Mouse (Mus musculus): ENCODE data around the gene Nxph4.

Gene Nxph4

GRCm38 (mm10) chr10:127515271-127515982 lies 18.9 kb downstream of the Nxph4 start:
- no peak for DNase-seq (ENCODE audit: low spot score in 2 of 2)

GRCm38 (mm10) chr10:127514764-127515163 lies 19.6 kb downstream of the Nxph4 start, which contains the start of gene Ndufa4l2:
Gene Ndufa4l2 (plus strand): TSS chr10:127514967.
- no peak for DNase-seq (ENCODE audit: low spot score in 2 of 2)

GRCm38 (mm10) chr10:127514111-127514698 lies 20.2 kb downstream of the Nxph4 start:
- DNase-seq (ENCODE audit: low spot score in 2 of 2): no peak

- DNase-seq (ENCODE audit: low spot score in 2 of 2): no peak
Observed at GRCm38 (mm10) chr10:127513501-127514091, 20.8 kb downstream of the Nxph4 start.

- peak; percentile 85 to 88 for DNase-seq (ENCODE audit: low spot score in 2 of 2)
Observed at GRCm38 (mm10) chr10:127512813-127513212, 21.5 kb downstream of the Nxph4 start.

- DNase-seq (ENCODE audit: low spot score in 2 of 2): no peak
Observed at GRCm38 (mm10) chr10:127512307-127512666, 22.1 kb downstream of the Nxph4 start.

GRCm38 (mm10) chr10:127511634-127512306 lies 22.6 kb downstream of the Nxph4 start:
- peak; percentile 54 to 58 for DNase-seq (ENCODE audit: low spot score in 2 of 2)

- no peak for DNase-seq (ENCODE audit: low spot score in 2 of 2)
Observed at GRCm38 (mm10) chr10:127510895-127511617, 23.3 kb downstream of the Nxph4 start.

- DNase-seq (ENCODE audit: low spot score in 2 of 2): no peak
Observed at GRCm38 (mm10) chr10:127509837-127510701, 24.3 kb downstream of the Nxph4 start.

- DNase-seq (ENCODE audit: low spot score in 2 of 2): peak; percentile 75 to 81
Observed at GRCm38 (mm10) chr10:127509051-127509836, 25.1 kb downstream of the Nxph4 start.

GRCm38 (mm10) chr10:127508239-127508638 lies 26.1 kb downstream of the Nxph4 start:
- peak; percentile 66 to 74 for DNase-seq (ENCODE audit: low spot score in 2 of 2)

GRCm38 (mm10) chr10:127500894-127501893 lies 33.2 kb downstream of the Nxph4 start, which contains the start of gene Stac3:
Gene Stac3 (plus strand): TSS chr10:127501686.
- no peak for DNase-seq (ENCODE audit: low spot score in 2 of 2)

- DNase-seq (ENCODE audit: low spot score in 2 of 2): no peak
Observed at GRCm38 (mm10) chr10:127500042-127500441, 34.3 kb downstream of the Nxph4 start.

GRCm38 (mm10) chr10:127499516-127499915 lies 34.8 kb downstream of the Nxph4 start:
- no peak for DNase-seq (ENCODE audit: low spot score in 2 of 2)

- DNase-seq (ENCODE audit: low spot score in 2 of 2): no peak
Observed at GRCm38 (mm10) chr10:127496156-127496555, 38.2 kb downstream of the Nxph4 start.

GRCm38 (mm10) chr10:127492118-127492517 lies 42.2 kb downstream of the Nxph4 start:
- no peak for DNase-seq (ENCODE audit: low spot score in 2 of 2)

- DNase-seq (ENCODE audit: low spot score in 2 of 2): no peak
Observed at GRCm38 (mm10) chr10:127491128-127491512, 43.2 kb downstream of the Nxph4 start.

Data from spleen, postnatal 36 days (tissue).